Mouse (Mus musculus) MEL (cell line): ENCODE measurements around the gene Tbk1. TPM values are rescaled to one million over a fixed set of nuclear protein-coding genes. Genes with fewer than 3 reads are reported as not detected.

Experiments used
- DNase-seq: peaks from one replicate; pipeline ENCODE4 v3.0.0; 2011; ENCODE audit warnings: low read depth, low spot score
- H3K27ac ChIP-seq: 2 replicates; pipeline ENCODE4 v1.5.1; 2012; ENCODE audit warnings: low read depth, mild to moderate bottlenecking, control low read depth, low read length, moderate library complexity; ENCODE audit not compliant: control insufficient read depth
- H3K27me3 ChIP-seq, 2 experiments: fragments of 150-350 bp in 1 of 2; sonication (generic) in 1 of 2; 2 replicates each; pipeline ENCODE4 v1.6.1; 2012; ENCODE audit warnings: low read length in 2 of 2, mild to moderate bottlenecking in 2 of 2, improper control_type of control experiment in 1 of 2, moderate library complexity in 1 of 2; ENCODE audit not compliant: insufficient read depth in 2 of 2, control insufficient read depth in 1 of 2
- H3K36me3 ChIP-seq, 2 experiments: 2 replicates each; pipeline ENCODE4 v1.6.1; 2012 to 2014; ENCODE audit warnings: low read length in 2 of 2, improper control_type of control experiment in 1 of 2, inconsistent platforms in 1 of 2, mild to moderate bottlenecking in 1 of 2; ENCODE audit not compliant: insufficient read depth in 2 of 2, control insufficient read depth in 1 of 2
- H3K4me1 ChIP-seq, 2 experiments: fragments of 150-350 bp in 1 of 2; sonication (generic) in 1 of 2; 2 replicates each; pipeline ENCODE4 v1.6.1; 2012; ENCODE audit warnings: low read length in 2 of 2, improper control_type of control experiment in 1 of 2, mild to moderate bottlenecking in 1 of 2; ENCODE audit not compliant: insufficient read depth in 2 of 2, control insufficient read depth in 1 of 2
- H3K4me3 ChIP-seq, 2 experiments: fragments of 150-350 bp in 1 of 2; sonication (generic) in 1 of 2; 2 replicates each; pipeline ENCODE4 v1.5.1; 2012; ENCODE audit warnings: low read depth in 2 of 2, low read length in 2 of 2, mild to moderate bottlenecking in 2 of 2, moderate library complexity in 2 of 2, control low read depth in 1 of 2, improper control_type of control experiment in 1 of 2; ENCODE audit not compliant: control insufficient read depth in 1 of 2, insufficient read depth in 1 of 2
- H3K79me2 ChIP-seq: 2 replicates; pipeline ENCODE4 v1.6.1; 2012; ENCODE audit warnings: mild to moderate bottlenecking, low read length, moderate library complexity; ENCODE audit not compliant: control insufficient read depth, poor library complexity, insufficient read depth
- H3K9ac ChIP-seq: 2 replicates; pipeline ENCODE4 v1.6.1; 2012; ENCODE audit warnings: low read depth, mild to moderate bottlenecking, control low read depth, low read length, moderate library complexity; ENCODE audit not compliant: control insufficient read depth, poor library complexity, severe bottlenecking
- H3K9me3 ChIP-seq: fragments of 150-350 bp; sonication (generic); replicated peaks from 2 replicates; pipeline ENCODE4 v1.6.1; 2012; ENCODE audit warnings: mild to moderate bottlenecking, low read length, improper control_type of control experiment, moderate library complexity; ENCODE audit not compliant: insufficient read depth
- BHLHE40 ChIP-seq: IDR thresholded peaks from 2 replicates; pipeline ENCODE4 v1.6.1; 2012; ENCODE audit warnings: low read depth, mild to moderate bottlenecking, inconsistent platforms, low read length, improper control_type of control experiment, borderline replicate concordance
- CTCF ChIP-seq, 3 experiments: IDR thresholded peaks in 2 of 3; conservative IDR thresholded peaks in 1 of 3; 2 replicates each; pipeline ENCODE4 v1.5.1; 2011 to 2012; ENCODE audit warnings: low read length in 3 of 3, low read depth in 2 of 3, mild to moderate bottlenecking in 2 of 3, improper control_type of control experiment in 1 of 3, inconsistent platforms in 1 of 3, mixed read lengths in 1 of 3, moderate library complexity in 1 of 3; ENCODE audit not compliant: control insufficient read depth in 1 of 3, insufficient read depth in 1 of 3, poor library complexity in 1 of 3, severe bottlenecking in 1 of 3
- EP300 ChIP-seq, 2 experiments: IDR thresholded peaks; 2 replicates each; pipeline ENCODE4 v1.6.1; 2011; ENCODE audit warnings: improper control_type of control experiment in 2 of 2, low read length in 2 of 2, low read depth in 1 of 2, mild to moderate bottlenecking in 1 of 2
- GABPA ChIP-seq: IDR thresholded peaks from 2 replicates; pipeline ENCODE4 v1.6.1; 2012; ENCODE audit warnings: low read depth, mild to moderate bottlenecking, inconsistent platforms, low read length, improper control_type of control experiment, moderate library complexity
- JUND ChIP-seq: IDR thresholded peaks from 2 replicates; pipeline ENCODE4 v1.6.1; 2011; ENCODE audit warnings: low read depth, mild to moderate bottlenecking, improper control_type of control experiment, low read length
- MAFK ChIP-seq: IDR thresholded peaks from 2 replicates; pipeline ENCODE4 v1.6.1; 2011; ENCODE audit warnings: low read depth, mild to moderate bottlenecking, low read length, improper control_type of control experiment, borderline replicate concordance
- MAX ChIP-seq: IDR thresholded peaks from 2 replicates; pipeline ENCODE4 v1.6.1; 2011; ENCODE audit warnings: low read length, improper control_type of control experiment
- MAZ ChIP-seq: IDR thresholded peaks from 2 replicates; pipeline ENCODE4 v1.6.1; 2012; ENCODE audit warnings: low read depth, mild to moderate bottlenecking, inconsistent platforms, low read length, improper control_type of control experiment
- MXI1 ChIP-seq: IDR thresholded peaks from 2 replicates; pipeline ENCODE4 v1.6.1; 2011; ENCODE audit warnings: mild to moderate bottlenecking, low read depth, low read length, improper control_type of control experiment
- MYB ChIP-seq: IDR thresholded peaks from 2 replicates; pipeline ENCODE4 v1.6.1; 2011; ENCODE audit warnings: mild to moderate bottlenecking, low read depth, low read length, improper control_type of control experiment
- MYC ChIP-seq: IDR thresholded peaks from 2 replicates; pipeline ENCODE4 v1.6.1; 2011; ENCODE audit warnings: low read depth, mild to moderate bottlenecking, low read length, improper control_type of control experiment, moderate library complexity
- NELFE ChIP-seq: IDR thresholded peaks from 2 replicates; pipeline ENCODE4 v1.6.1; 2011; ENCODE audit warnings: low read depth, low read length, improper control_type of control experiment
- POLR2AphosphoS5 ChIP-seq: IDR thresholded peaks from 2 replicates; pipeline ENCODE4 v1.6.1; 2012; ENCODE audit warnings: low read depth, borderline replicate concordance, mild to moderate bottlenecking, inconsistent platforms, low read length, moderate library complexity, mixed read lengths
- RCOR1 ChIP-seq: IDR thresholded peaks from 2 replicates; pipeline ENCODE4 v1.6.1; 2012; ENCODE audit warnings: low read depth, mild to moderate bottlenecking, inconsistent platforms, low read length, improper control_type of control experiment
- SMC3 ChIP-seq: IDR thresholded peaks from 2 replicates; pipeline ENCODE4 v1.6.1; 2011; ENCODE audit warnings: low read depth, low read length, improper control_type of control experiment
- TAL1 ChIP-seq: IDR thresholded peaks from 2 replicates; pipeline ENCODE4 v1.6.1; 2012; ENCODE audit warnings: mild to moderate bottlenecking, inconsistent platforms, low read length, moderate library complexity, mixed read lengths
- TBP ChIP-seq: IDR thresholded peaks from 2 replicates; pipeline ENCODE4 v1.8.0; 2011; ENCODE audit warnings: low read depth, low read length, improper control_type of control experiment
- TCF12 ChIP-seq: IDR thresholded peaks from 2 replicates; pipeline ENCODE4 v1.6.1; 2014; ENCODE audit warnings: low read depth, mild to moderate bottlenecking, inconsistent platforms, low read length, improper control_type of control experiment, moderate library complexity
- UBTF ChIP-seq: IDR thresholded peaks from 2 replicates; pipeline ENCODE4 v1.6.1; 2012; ENCODE audit warnings: low read depth, mild to moderate bottlenecking, inconsistent platforms, low read length, improper control_type of control experiment, moderate library complexity, borderline replicate concordance; ENCODE audit not compliant: insufficient read depth
- USF1 ChIP-seq: IDR thresholded peaks from 2 replicates; pipeline ENCODE4 v1.6.1; 2014; ENCODE audit warnings: low read depth, mild to moderate bottlenecking, inconsistent platforms, low read length, improper control_type of control experiment, moderate library complexity
- polyA plus RNA-seq, 2 experiments: library from polyadenylated mRNA; stranded (reverse) in 1 of 2; unstranded in 1 of 2; fragments of >175 nt in 1 of 2; fragments of >200 nt in 1 of 2; gene quantifications; 2 replicates each; pipeline versions ENCODE4 v1.2.1 to v1.2.4; 2012; ENCODE audit warnings: low replicate concordance in 2 of 2, low read depth in 1 of 2; ENCODE audit not compliant: insufficient read length in 2 of 2, insufficient read depth in 1 of 2, missing spikeins in 1 of 2
- total RNA-seq: library from RNA; depleted of rRNA; stranded (reverse); fragments of 300-350 nt; gene quantifications from 2 replicates; pipeline ENCODE4 v1.2.3, GENCODE M21; 2012

Gene Tbk1
- total and polyA plus RNA-seq, 3 experiments = 18.0 to 31.1 TPM; not detected in 1

- Histone ChIP-seq H3K9me3 (no peaks in the 10 kb centered on the region), H3K4me3 (no peak overlapping the region; a peak in 1 of 4 replicates), H3K9ac (no peak overlapping the region), H3K4me1 (peaks cover 1 to 19% of the 10 kb centered on the region in 2 experiments; a peak in 3 of 4 replicates), H3K36me3 (peaks cover 0 to 7% of the 10 kb centered on the region in 2 experiments; a peak in 2 of 4 replicates)
- DNase-seq = peak; percentile 75
- TF ChIP-seq NELFE (0 out of 2 replicates have a peak, but pooled peaks have one; percentile 25), MXI1 (0 out of 2 replicates have a peak, but pooled peaks have one; percentile 4), EP300 (IDR thresholded peaks at IDR 0.05; ENCODE audit: low read depth in 1 of 2, low read length in 2 of 2) (peak in 1 of 2 experiments; percentile 7; a peak in 1 of 4 replicates), MAZ (0 out of 2 replicates have a peak, but pooled peaks have one; percentile 46), TBP (peak; percentile 42; the same call in 1 of the 2 replicates), MAFK (no peak), TAL1 (no peak), USF1 (no peak), MAX (0 out of 2 replicates have a peak, but pooled peaks have one; percentile 34)
- TF ChIP-seq, all 39 proteins: peak for 6
- H3K27me3 ChIP-seq = no peaks in the 10 kb centered on the region
- no peak overlapping the region for H3K27ac ChIP-seq
- H3K79me2 ChIP-seq = no peaks in the 10 kb centered on the region
These were observed 79.6 kb downstream of the Tbk1 start for GRCm38 (mm10) chr10:121506731-121507583.

GRCm38 (mm10) chr10:121505929-121506328, 80.7 kb downstream of the Tbk1 start:
- Histone ChIP-seq H3K27ac (no peak overlapping the region), H3K9me3 (no peaks in the 10 kb centered on the region)
- no peak for DNase-seq
- TF ChIP-seq MAX = no peak
- TF ChIP-seq, all 39 proteins: peak for 0
- no peak overlapping the region for H3K9ac ChIP-seq
- no peak overlapping the region for H3K4me3 ChIP-seq
- peaks cover 4 to 24% of the 10 kb centered on the region in 2 experiments for H3K4me1 ChIP-seq
- no peaks in the 10 kb centered on the region for H3K27me3 ChIP-seq
- no peaks in the 10 kb centered on the region; the same call in 1 of the 2 replicates for H3K79me2 ChIP-seq
- peaks cover 0 to 11% of the 10 kb centered on the region in 2 experiments; a peak in 2 of 4 replicates for H3K36me3 ChIP-seq

GRCm38 (mm10) chr10:121504973-121505911, 81.3 kb downstream of the Tbk1 start:
- peaks cover 0 to 16% of the 10 kb centered on the region in 2 experiments; a peak in 2 of 4 replicates for H3K36me3 ChIP-seq
- no peak overlapping the region for H3K9ac ChIP-seq
- no peak for DNase-seq
- H3K27me3 ChIP-seq = no peaks in the 10 kb centered on the region
- H3K4me1 ChIP-seq = peaks cover 8 to 25% of the 10 kb centered on the region in 2 experiments
- no peaks in the 10 kb centered on the region for H3K9me3 ChIP-seq
- no peak overlapping the region for H3K4me3 ChIP-seq
- H3K27ac ChIP-seq = no peak overlapping the region
- H3K79me2 ChIP-seq = no peaks in the 10 kb centered on the region; the same call in 1 of the 2 replicates
- no peak for TF ChIP-seq RCOR1
- no peak for TF ChIP-seq UBTF
- no peak for TF ChIP-seq CTCF (IDR thresholded peaks at IDR 0.05 in 2 of 3, conservative IDR thresholded peaks at IDR 0.05 in 1 of 3; ENCODE audit: control insufficient read depth in 1 of 3, insufficient read depth in 1 of 3, low read depth in 2 of 3, low read length in 3 of 3, poor library complexity in 1 of 3, severe bottlenecking in 1 of 3)
- TF ChIP-seq JUND = no peak
- no peak for TF ChIP-seq MAZ
- TF ChIP-seq NELFE = no peak
- no peak for TF ChIP-seq GABPA
- no peak for TF ChIP-seq MAFK
- TF ChIP-seq MXI1 = no peak
- no peak for TF ChIP-seq MYC
- no peak for TF ChIP-seq TAL1
- no peak for TF ChIP-seq SMC3
- no peak for TF ChIP-seq EP300 (IDR thresholded peaks at IDR 0.05; ENCODE audit: low read depth in 1 of 2, low read length in 2 of 2)
- TF ChIP-seq BHLHE40 = no peak
- TF ChIP-seq TCF12 = no peak
- no peak for TF ChIP-seq POLR2AphosphoS5
- no peak for TF ChIP-seq MYB
